Comparison of ENCODE assay signal across 10 mouse cellular contexts in the genomic region with DNA sequence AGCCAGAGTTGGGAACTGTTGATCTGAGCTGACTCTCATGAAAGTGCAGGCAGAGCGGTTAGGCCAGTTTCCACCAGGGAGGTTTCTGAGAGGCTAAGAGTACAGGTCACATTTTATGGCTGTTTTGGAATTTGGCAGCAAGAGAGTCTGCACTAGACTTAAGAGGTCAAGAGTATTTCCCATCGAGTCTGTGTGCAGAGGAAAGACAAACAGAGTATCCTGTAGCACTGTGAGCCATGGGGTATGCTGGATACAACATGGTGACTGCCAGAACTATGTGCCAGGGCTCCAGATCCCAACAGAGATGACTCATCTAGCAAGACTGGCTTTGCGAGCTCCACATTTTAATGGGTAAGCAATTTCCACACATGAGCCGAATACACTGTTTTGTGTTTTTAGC.
DNase-seq lines count a peak whose midpoint lies in the region; ATAC-seq and TF ChIP-seq lines count a peak whose summit lies in the region.
"Had no signal": no experiment of that assay in that cellular context is flagged by ENCODE, and none has a peak within 500 bp of the region (broad histone marks: within the 10 kb centered on the region; RNA-seq: fewer than 3 reads in every experiment).

No protein-coding gene starts in this region.

- peaks cover 3% of the 10 kb centered on the region for H3K4me1 ChIP-seq in cerebellum, adult 2 months (ENCODE audit: control insufficient read depth, insufficient read depth, low read length)
- H3K4me1 ChIP-seq in lung, embryonic 16.5 days (replicated peaks; ENCODE audit: control insufficient read depth, insufficient read depth, low read length): no peaks in the 10 kb centered on the region
- no peaks in the 10 kb centered on the region for H3K4me1 ChIP-seq in thymus, adult 2 months (replicated peaks; ENCODE audit: control insufficient read depth, insufficient read depth, low read length)
- H3K4me1 ChIP-seq: heart, embryonic 13.5 days had no signal

- no peak for TF ChIP-seq CTCF in cerebellum, adult 2 months (IDR thresholded peaks at IDR 0.05; ENCODE audit: borderline replicate concordance, insufficient read depth, low read depth, low read length)
- TF ChIP-seq CTCF in thymus, adult 2 months (IDR thresholded peaks at IDR 0.05; ENCODE audit: borderline replicate concordance, control insufficient read depth, extremely low read depth, insufficient read depth, low read length, poor library complexity): no peak

- no peaks in the 10 kb centered on the region for H3K27me3 ChIP-seq in cerebellum, adult 2 months (ENCODE audit: control insufficient read depth, insufficient read depth, low read length)
- no peaks in the 10 kb centered on the region for H3K27me3 ChIP-seq in lung, embryonic 16.5 days (ENCODE audit: control insufficient read depth, insufficient read depth, low read depth, low read length)
- H3K27me3 ChIP-seq in thymus, adult 2 months (ENCODE audit: control insufficient read depth, insufficient read depth, low read length): no peaks in the 10 kb centered on the region
- H3K27me3 ChIP-seq: CH12.LX; heart, embryonic 13.5 days had no signal

- no peaks in the 10 kb centered on the region for H3K36me3 ChIP-seq in lung, embryonic 16.5 days (ENCODE audit: control insufficient read depth, insufficient read depth, low read length)
- H3K36me3 ChIP-seq in thymus, adult 2 months (ENCODE audit: control insufficient read depth, insufficient read depth, low read length): no peaks in the 10 kb centered on the region
- H3K36me3 ChIP-seq: heart, embryonic 13.5 days had no signal

- no peak for DNase-seq in frontal cortex, postnatal 36 days (ENCODE audit: low spot score in 2 of 2)
- peak; percentile 43 to 80 for DNase-seq in cerebellum, adult 2 months
- DNase-seq in kidney, adult 8-10 months: peak; percentile 33 to 57
- DNase-seq in thymus, postnatal 14 days: no peak
- no peak for DNase-seq in thymus, adult 2 months

- peak; percentile 86 for ATAC-seq in frontal cortex, adult (ENCODE audit: low TSS enrichment)
- ATAC-seq in lung, embryonic 16.5 days (ENCODE audit: low read depth): peak; percentile 96
- ATAC-seq in erythroid progenitor cell, adult 5-6 weeks (replicated peaks; ENCODE audit: low FRiP score, poor library complexity, severe bottlenecking): no peak

- WGBS in cerebellum, adult 2 months: 32% methylated on average over 4 of the region's 4 CpGs
- 37% methylated on average over 4 of the region's 4 CpGs for WGBS in lung, embryonic 16.5 days
- WGBS in thymus, adult 2 months: 86% methylated on average over 4 of the region's 4 CpGs

- H3K4me3 ChIP-seq in cerebellum, adult 2 months (replicated peaks; ENCODE audit: insufficient read depth, low read depth, low read length): no peak overlapping the region
- no peak overlapping the region for H3K4me3 ChIP-seq in lung, embryonic 16.5 days (ENCODE audit: low read length)
- no peak overlapping the region for H3K4me3 ChIP-seq in thymus, adult 2 months (ENCODE audit: control insufficient read depth, insufficient read depth, low read length)
- H3K4me3 ChIP-seq: heart, embryonic 13.5 days had no signal

- no peak overlapping the region for H3K9ac ChIP-seq in lung, embryonic 16.5 days (ENCODE audit: low read length)
- H3K9ac ChIP-seq: heart, embryonic 13.5 days had no signal

- no peak overlapping the region for H3K4me2 ChIP-seq in lung, embryonic 16.5 days (ENCODE audit: low read depth, low read length)
- H3K4me2 ChIP-seq: heart, embryonic 13.5 days had no signal

- H3K9me3 ChIP-seq in lung, embryonic 16.5 days (ENCODE audit: control insufficient read depth, low read length): no peaks in the 10 kb centered on the region
- H3K9me3 ChIP-seq: heart, embryonic 13.5 days had no signal

- no peak overlapping the region for H3K27ac ChIP-seq in cerebellum, adult 2 months (ENCODE audit: insufficient read depth, low read length)
- H3K27ac ChIP-seq in lung, embryonic 16.5 days (ENCODE audit: low read length): no peak overlapping the region
- no peak overlapping the region for H3K27ac ChIP-seq in thymus, adult 2 months (ENCODE audit: control insufficient read depth, insufficient read depth, low read length)
- H3K27ac ChIP-seq: heart, embryonic 13.5 days had no signal

- TF ChIP-seq POLR2A in cerebellum, adult 2 months (IDR thresholded peaks at IDR 0.05; ENCODE audit: borderline replicate concordance, insufficient read depth, low read length): no peak
- no peak for TF ChIP-seq POLR2A in thymus, adult 2 months (IDR thresholded peaks at IDR 0.05; ENCODE audit: control insufficient read depth, extremely low read depth, insufficient read depth, low read length, poor library complexity)

Comparison
In these comparisons a context has a peak if more than half of its experiments do, and no peak if none do; other contexts are left out.
1. DNase-seq: peak in cerebellum, adult 2 months (2 of 2) and kidney, adult 8-10 months (2 of 2); none in frontal cortex, postnatal 36 days (0 of 2), thymus, postnatal 14 days (single experiment) and thymus, adult 2 months (single experiment).